Mouse (Mus musculus) ES-E14 (cell line): ENCODE measurements around the gene Atp6v1a.

Source experiments
- HCFC1 ChIP-seq: IDR thresholded peaks from 2 replicates; pipeline ENCODE4 v1.6.1; 2012; ENCODE audit warnings: low read length, inconsistent platforms, borderline replicate concordance; ENCODE audit not compliant: insufficient read depth
- MAFK ChIP-seq: IDR thresholded peaks from 2 replicates; pipeline ENCODE4 v1.6.1; 2014; ENCODE audit warnings: mild to moderate bottlenecking, low read depth, low read length, inconsistent platforms; ENCODE audit not compliant: insufficient read depth
- ZC3H11A ChIP-seq: IDR thresholded peaks from 2 replicates; pipeline ENCODE4 v1.6.1; 2012; ENCODE audit warnings: low read depth, mild to moderate bottlenecking, inconsistent platforms, low read length, borderline replicate concordance
- ZNF384 ChIP-seq: IDR thresholded peaks from 2 replicates; pipeline ENCODE4 v1.6.1; 2012; ENCODE audit warnings: low read depth, low read length, inconsistent platforms

DNA sequence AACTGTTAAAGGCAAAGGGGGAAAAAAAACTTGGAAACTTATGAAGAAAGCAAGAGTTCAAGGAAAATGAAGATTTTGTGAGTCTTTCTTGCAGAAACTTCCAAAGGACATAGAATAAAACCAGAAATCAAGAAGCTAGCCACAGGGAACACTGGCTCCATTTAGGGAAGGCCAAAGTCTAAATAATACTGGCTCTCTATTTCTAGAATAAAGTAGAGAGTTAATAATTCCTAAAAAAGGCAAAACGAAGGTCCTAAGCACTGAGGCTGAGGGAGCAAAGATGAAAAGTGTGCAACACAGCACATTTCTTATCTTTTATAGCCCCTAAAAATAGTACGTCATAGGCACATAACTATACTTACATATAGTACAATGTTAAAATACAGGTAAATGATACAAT lies 34.3 kb downstream of the Atp6v1a start:
- no peak for TF ChIP-seq ZC3H11A
- TF ChIP-seq ZNF384: no peak
- no peak for TF ChIP-seq MAFK
- no peak for TF ChIP-seq HCFC1
